Mouse (Mus musculus) monocyte, adult 2 months (primary cell): Measurements from ENCODE around the gene Elp4.

Experiments
- DNase-seq, 2 experiments: peaks; one replicate each; pipeline ENCODE4 v3.0.0; 2022; ENCODE audit warnings: low spot score in 2 of 2, low read depth in 1 of 2

Elp4 gene

DNA sequence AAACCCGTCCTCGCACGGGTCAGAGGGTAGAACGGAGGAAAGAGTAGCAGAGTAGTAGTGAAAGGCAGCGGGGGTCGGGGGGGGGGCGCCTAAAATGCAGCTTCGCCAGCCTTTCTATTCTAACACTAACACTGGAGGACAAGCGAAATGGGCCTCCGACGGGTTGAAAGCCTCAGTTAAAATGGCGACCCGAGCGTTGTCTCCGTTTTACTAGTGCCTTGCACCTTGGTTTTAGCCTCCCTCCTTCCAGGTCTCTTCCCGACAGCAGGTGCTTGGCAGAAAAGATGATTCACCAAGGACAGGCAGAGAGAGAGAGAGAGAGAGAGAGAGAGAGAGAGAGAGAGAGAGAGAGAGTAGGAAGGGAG is 231.8 kb downstream of the Elp4 start:
- DNase-seq, result no peak

DNA sequence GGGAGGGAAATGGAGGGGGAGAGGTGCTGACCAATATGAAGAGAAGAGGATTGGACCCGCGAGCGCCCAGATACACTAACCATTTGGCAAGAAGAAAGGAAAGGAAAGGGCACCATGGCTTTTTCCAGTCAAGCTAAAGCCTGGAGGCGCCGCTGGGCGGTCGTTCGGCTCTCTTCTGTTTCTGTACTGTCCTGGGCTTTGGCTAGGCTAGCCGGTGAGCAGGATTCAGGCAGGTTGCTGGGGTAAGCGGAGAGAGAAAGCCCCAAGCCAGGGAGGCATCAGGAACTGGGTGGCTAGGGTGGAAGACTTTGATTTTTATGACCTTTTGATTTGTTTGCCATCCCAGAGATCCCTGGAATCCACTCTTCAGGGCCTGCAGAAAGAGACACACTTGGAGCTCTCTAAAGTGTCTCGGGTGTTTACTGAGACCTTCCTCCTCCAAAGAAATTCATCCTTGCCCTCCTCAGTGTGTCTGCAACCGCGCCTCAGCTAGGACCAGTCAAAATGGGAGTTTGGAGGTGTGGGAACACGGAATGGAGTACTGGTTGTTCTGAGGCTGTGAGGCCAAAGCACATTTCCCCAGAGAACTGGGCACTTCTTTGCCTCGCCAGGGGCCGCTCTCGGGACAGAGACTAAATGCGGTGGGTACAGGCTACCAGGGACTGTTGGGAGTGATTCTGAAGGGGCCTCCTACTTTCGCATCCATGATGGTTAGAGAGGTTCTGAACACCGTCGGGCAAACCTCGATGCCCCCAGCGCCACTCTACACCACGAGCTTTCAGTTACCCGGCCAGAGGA is 232.4 kb downstream of the Elp4 start:
- DNase-seq, result no peak

DNA sequence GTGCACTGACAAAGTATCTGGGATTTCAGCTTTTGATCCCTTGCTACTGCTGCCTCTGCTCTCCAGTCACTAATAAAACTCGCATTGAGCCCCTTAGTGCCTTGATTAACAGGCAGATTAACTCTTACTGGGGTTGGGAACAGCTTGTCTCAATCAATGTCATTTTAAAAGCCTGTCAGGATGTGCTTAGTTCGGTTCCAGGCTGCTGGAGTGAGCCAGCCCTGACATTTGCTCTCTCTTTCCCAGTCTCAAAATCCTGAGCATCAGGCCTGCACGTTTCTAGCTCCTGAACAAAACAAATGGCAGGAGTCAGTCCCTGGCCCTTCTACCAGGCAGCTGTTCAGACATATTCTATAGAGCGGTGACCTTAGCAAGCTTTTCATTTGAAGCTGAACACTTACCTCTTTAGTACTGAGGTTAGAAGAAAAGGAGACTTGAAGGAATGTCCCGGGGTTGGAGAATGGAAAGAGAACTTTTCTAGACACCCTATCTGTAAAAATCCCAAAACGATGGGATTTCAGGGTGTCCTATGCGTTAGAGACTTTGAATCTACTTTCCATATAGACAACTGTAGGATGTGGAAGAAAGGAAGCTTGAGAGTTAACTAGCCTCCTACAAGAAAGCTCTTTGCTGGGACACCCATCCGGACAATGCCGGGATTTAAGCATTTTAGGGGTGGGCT is 233.1 kb downstream of the Elp4 start:
- no peak for DNase-seq

DNA sequence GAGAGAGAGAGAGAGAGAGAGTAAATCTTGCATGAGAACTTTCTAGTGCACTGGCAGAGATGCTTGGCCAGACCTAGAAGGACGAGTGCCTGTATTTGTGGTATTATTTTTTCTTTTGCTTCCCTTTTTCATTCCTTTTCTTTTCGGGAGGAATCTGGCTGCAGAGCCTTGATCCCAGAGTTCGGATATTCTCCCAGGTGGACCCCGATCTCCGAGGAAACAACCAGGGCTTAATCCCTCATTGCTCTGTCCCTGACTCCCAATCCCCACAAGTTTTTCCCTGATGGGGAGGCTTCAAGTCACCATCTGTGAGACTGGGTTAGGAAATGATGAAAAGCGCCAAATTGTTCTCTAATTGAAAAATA is 233.7 kb downstream of the Elp4 start:
- no peak for DNase-seq

DNA sequence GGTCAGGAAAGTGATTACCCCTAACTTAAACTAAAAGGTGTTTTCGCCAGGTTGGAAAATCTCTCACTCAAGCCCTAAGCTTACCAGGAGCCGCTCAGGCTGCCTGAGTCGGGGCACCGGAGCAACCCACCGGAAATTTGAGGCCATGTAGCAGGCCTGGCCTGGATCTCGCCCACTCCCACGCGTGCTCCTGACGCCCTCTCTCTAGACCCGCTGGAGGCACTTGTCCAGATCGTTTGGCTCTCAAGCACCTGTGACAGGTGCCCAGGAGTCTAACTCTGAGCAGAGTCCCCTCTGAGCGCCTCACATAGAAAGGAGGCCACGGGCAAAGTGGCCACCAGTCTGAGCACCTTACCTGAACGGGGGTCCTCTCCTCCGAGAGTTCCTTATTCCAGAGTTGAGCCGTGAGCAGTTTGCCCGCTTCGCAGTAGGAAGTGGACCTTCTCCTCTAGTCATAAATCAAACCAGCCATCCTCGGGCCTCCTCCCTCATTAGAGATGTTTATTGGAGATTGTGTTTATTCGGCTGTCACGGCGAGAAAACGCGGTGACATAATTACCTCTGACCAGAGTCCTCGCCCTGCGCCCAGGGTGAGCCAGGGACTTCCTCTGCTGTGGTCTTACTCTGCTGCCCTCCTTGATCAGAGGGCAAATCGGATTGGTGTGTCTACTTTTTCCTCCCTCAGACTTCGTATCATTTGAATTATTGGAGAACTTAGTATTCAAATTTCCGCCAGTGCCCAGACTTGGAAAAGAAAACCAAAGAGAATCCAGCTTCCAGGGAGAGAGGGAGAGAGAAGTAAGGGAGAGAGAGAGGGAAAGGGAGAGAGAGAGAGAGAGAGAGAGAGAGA is 234.3 kb downstream of the Elp4 start:
- no peak for DNase-seq

DNA sequence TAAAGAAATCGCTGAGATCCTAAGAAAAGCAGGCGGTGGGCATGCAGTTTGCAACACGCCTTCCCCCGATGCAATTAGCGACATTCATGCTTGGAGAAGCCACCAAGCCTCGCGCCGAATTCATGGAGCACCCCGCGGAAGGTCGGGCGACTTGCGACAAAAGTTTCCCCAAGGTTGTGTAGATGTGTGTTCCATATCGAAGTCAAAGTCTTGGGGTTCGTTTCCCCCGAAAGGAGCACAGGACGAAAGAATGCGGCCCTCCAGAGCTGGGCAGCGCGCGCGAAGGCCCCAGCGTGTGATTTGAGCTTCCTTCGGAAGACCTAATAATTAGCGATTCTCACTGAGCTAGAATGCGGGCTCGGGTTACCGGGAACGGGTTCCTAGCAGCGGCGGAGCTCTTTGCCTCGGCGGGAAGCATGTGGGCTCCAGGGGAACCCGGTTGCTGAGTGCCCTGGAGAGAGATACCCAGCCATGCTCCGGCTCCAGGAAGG is 234.9 kb downstream of the Elp4 start:
- DNase-seq, result no peak

DNA sequence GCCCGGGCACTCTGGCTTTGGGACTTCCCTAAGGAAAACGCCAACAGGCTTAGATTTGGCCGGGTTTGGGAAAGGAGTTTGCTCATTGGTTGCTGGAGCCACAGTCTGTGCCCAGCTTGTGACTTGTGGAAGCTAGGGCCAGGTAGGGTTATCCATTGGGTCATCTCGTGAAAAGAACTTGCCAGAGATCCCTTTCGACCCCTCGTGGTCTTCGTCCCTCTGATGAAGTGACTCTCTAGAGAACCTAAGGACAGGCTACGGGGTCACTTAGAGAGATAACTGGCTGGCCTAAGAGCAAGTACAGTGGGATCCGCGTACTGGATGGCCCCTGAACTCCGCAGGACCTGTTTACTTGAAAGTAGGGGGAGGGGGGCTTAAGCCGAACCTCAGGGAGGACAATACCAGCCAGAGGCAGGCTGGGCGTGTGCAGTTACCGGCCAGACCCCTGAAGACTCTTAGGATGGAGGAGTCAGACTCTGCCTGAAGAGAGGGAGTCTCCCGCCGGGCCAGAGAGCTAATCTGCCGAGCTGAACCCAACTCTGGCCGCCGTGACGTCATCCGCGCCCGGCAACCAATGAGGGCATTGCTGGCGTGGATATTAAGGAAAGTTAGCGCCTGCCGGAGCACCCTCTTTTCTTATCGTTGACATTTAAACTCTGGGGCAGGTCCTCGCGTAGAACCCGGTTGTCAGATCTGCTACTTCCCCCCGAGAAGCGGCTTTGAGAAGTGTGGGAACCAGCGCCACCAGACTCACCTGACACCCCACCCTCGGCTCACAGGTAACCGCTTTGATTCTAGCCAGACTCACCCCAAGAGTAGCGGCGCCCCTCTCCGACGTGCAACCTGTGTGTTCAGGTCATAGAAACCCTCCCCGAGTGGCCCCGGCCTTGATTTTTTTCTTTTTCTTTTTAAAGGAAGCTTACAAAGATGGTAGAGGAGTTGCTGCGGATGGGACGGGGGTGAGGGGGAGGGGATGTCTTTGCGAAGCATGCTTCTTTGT is 235.8 kb downstream of the Elp4 start, which contains the start of gene Pax6:
Gene Pax6, plus strand, starts transcription at position 630 of the 1,000 bp plus-strand sequence.
- DNase-seq, result no peak

DNA sequence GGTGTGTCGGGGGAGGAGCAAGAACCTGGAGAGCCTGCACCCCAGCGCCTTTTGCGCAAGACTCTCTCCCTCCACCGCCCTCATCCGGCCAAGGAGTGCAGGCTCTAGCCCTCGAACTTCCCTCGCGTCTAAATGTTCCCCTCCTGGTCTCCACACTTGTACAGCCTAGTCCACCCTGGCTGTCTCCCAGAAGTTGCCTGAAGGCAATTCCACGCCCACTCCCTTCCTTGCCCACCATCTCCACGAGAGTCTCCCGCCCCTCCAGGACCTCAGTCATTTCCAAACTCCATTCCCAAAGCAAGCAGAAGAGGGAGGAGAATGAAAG is 236.8 kb downstream of the Elp4 start:
- no peak for DNase-seq

DNA sequence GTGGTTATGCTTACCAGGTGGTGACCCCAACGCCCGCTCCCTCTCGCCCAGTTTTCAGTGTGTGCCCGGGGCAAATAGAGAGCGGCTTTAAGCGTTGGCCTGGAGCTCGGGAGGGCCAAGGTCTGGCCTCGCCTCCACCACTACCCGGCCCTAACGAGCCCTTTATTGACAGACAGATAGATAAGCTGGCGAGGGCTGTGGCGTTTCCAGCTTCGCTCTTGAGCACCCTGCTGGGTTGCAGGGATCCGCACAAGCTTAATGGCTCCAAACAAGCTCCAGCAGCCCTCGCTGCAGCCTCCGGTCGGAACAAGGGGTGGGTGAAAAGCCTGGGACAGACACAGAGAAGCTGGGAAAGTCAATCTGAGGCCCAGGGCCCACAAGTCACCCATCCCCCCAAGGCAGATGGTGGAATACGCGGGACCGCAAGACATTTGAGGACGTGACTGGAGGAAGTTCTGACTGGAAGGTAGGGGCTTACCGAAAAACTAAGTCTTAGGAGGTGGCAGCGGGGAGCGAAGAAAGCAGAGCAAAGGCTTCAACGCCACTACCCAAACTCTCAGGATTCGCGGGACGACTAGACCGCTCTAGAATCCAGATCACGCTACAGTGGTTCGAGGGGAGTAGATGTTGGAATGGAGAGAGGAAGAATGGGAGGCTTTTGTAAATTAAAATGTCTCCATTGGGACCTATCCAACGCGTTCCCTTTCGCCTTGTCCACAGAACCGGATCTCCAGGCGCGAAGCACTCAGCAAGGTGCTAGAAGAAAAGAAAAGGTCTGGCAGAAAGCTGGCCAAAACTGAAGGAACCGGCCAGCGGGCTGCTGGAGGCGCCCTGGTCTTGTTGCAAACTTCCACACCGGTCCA is 237.4 kb downstream of the Elp4 start:
- DNase-seq, result no peak

DNA sequence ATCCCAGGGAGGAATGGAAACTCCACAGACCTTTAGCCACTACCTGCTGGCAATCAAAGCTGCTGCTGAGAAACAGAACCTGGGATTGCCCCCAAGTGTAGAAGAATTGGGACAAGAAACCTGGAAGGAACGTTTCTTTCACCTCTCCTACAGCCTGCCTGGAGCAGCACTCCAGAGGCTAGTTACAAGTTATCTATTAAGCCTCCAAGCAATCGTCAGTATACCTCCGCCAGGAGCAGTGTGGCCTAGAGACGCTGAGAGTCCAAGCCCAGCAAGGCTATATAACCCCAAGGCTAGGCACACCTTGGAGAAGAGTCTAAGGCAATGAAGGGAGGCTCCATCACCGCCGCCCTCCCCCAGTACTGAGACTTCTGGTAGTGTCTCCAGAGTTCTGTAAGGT is 238.0 kb downstream of the Elp4 start:
- no peak for DNase-seq

DNA sequence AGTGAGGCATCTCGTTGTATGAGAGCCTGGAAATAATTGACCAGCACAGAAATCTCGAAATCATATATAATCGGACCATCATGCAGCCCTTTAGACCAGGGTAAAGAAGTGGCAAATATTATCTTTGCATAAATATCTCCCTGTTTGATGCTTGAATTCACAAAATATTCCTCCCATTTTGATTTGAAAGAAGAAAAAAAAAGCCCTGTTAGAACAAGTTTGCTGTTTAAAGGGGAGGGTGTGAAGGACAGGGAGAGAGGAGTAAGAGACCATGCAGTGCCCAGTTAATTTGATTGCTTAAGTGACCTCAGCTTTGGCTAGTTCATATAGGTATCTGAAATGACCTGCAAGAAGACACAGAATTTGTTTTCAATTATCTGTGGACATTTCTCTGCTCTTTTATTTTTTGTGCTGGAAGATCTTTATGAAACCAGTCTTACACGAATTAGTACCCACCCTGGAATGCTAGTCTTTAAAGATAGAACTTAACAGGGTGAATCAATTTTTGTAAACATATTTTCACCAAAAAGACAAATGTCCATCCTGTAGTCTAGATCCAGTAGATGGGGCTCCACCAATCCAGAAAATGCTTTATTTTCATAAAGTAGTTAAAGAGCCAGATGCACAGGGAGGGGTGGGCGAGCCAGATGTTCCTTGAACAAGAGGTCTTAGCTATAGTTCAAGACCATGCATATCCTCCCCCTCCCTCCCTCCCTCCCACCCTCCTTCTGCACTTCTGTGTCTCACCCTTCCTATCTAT is 238.7 kb downstream of the Elp4 start:
- DNase-seq, result no peak

DNA sequence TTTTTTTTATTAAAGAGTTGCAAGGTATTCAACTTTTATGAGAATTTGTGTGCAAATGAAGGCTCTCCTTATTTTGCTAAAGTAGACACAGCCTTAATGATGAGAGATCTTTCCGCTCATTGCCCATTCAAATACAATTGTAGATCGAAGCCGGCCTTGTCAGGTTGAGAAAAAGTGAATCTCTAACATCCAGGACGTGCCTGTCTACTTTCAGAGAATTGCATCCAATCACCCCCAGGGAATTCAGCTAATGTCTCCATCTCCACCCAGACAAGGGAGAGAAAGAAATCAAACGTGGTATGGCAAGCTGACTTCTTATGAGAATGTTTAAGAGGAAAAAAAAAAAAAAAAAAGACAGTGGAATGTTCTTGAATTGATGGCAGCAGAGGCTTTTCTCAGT is 239.4 kb downstream of the Elp4 start:
- no peak for DNase-seq

DNA sequence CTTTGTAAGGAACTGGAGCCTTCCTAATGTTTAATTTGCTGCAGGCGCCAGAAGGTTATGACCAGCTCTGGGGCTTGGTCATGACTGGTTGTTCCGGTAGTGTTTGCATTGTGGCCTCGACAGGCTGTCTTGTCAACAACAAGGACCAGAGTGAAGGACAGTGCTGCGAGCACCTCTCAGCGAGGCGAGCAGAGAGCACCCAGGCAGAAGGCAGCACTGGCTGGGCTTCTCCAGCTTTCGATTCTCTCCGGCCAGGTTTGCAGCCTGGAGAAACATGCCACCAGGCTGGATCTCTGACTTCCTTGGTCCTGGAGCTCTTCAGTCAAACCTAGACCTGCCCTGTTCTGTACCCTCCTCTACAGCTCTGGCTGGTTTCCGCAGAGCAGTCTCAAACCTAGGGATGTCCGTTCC is 241.3 kb downstream of the Elp4 start:
- no peak for DNase-seq

DNA sequence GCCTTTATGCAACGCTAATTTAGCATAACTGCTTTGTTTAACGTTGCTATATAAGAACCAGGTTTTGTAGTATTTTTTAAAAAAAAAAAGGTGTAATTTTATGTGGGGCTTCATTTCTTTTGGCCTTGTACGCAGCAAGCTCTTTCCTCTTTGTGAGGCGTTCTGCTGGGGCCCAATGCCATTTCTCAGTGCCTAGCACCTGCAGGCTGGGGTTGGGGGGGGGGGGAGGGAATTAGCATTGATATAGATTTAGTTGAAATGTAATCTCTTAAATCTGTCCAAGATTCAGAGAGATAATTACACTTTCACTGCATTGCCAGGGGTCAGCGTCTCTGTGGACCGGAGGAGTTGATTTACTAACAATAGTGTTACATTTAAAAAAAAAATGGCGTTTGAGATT is 241.8 kb downstream of the Elp4 start:
- DNase-seq, result no peak

DNA sequence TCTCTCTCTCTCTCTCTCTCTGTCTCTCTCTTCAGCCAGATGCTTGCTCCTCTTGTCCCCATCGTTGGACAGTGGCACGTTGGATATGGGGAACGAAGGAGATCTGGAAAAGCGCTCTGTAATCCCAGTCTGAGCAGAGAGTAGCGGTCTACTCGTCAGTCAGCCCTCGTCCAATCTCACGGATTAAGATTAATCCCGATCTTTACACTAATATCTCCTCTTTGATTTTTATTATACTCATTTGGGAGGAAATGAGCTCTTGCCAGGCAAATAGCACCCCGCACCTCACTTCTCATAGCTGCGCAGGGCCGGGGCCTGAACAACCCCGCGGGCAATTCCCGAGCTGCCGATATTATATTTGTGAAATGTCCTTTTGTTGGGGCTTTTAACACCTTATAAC is 242.2 kb downstream of the Elp4 start:
- no peak for DNase-seq

DNA sequence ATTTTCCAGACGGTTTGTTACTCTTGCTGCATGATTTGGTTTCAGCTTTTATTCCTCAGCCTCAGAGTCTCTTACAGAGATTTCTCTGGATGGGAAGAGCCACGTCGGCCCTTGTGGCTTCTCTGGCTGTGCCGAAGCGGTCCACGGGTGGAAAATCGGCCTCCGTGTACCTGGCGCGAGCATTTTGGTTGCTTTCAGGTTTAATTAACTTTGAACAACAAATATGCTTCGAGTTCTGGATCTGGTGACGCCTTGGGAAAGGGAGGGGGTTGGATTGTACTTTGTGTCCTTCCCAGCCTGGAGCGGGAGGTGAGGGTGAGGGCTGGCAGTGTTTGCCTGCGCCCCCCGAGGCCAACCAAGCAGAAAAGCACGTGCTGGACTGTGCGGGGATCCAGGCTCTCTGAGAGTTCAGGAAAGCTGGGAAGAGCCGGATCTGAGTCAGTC is 242.7 kb downstream of the Elp4 start:
- no peak for DNase-seq

DNA sequence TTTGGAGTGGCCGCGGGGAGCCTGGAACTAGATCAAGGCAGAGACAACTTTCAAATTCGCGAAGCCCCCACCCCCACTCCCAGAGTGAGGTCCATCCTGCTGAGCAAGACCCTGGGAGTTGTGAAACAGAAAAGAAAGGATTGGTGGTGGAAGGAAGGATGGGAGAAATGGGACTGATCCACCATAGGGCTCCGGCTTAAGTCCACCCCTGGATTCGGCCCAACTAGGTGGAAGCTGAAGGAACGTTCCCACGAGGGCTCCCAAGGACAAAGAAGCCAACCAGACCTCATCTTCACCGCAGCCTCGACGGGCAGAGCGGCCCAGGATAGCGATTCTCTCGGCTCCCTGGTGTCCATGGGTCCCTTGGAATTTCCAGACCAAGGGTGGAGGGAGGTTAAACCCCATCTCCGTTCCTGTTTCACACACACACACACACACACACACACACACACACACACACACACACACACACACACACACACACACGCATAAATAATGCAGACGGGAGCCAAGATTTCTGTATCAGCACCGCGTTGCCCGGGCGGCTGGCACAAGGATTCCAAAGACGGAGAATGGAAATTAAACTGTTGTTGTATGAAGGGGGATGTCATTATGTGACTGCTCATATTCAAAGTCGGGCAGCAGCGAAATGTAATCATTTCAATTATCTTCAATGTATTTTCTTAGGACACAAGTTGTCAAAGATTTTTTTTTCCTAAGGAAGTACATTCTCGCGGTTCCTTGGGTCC is 243.3 kb downstream of the Elp4 start:
- no peak for DNase-seq
